Mouse (Mus musculus): ENCODE results near the gene Fam45a. TPM values are rescaled to one million over a fixed set of nuclear protein-coding genes. Genes with fewer than 3 reads are reported as not detected.
"Not testable (repeated sequence)": the region's sequence is repeated elsewhere in the genome, so short reads cannot be mapped to it uniquely, and the experiment has no call there.

Gene Fam45a
- polyA plus RNA-seq, 1 experiment from 2014 or later: 23.4 TPM

DNA sequence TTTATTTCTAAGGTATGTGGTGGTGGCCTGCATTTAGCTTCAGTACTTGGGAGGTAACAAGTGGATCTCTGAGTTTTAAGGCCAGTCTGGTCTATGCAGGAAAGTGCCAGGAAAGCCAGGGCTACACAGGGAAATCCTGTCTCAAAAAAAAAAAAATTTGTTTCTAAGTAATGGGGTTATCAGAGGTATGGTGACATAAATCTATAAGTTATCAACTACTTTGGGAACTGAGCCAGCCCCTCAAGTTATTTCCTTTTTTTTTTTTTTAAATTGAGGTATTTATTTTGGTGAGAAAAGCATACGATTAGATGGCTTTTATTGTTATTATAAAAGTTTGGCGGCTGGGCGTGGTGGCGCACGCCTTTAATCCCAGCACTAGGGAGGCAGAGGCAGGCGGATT lies 1.7 kb downstream of the Fam45a start:
- Histone ChIP-seq H3K9me3 (ENCODE audit: low read length) (no peaks in the 10 kb centered on the region), H3K36me3 (ENCODE audit: insufficient read depth, low read length) (peaks cover 5% of the 10 kb centered on the region; the same call in 1 of the 2 replicates), H3K27me3 (replicated peaks; ENCODE audit: insufficient read depth, low read length) (no peaks in the 10 kb centered on the region), H3K9ac (replicated peaks; ENCODE audit: low read depth) (no peak overlapping the region), H3K27ac (ENCODE audit: low read length) (no peak overlapping the region), H3K4me1 (ENCODE audit: insufficient read depth, low read depth, low read length) (no peaks in the 10 kb centered on the region), H3K4me2 (replicated peaks; ENCODE audit: low read depth, low read length) (no peak overlapping the region), H3K4me3 (ENCODE audit: low read depth, low read length) (no peak overlapping the region)
- DNase-seq (ENCODE audit: low spot score) (no peak), ATAC-seq (no peak)
- TF ChIP-seq EP300 (IDR thresholded peaks at IDR 0.05) (no peak), CTCF (IDR thresholded peaks at IDR 0.05) (no peak)
- WGBS: 94% methylated on average over 6 of the region's 6 CpGs

DNA sequence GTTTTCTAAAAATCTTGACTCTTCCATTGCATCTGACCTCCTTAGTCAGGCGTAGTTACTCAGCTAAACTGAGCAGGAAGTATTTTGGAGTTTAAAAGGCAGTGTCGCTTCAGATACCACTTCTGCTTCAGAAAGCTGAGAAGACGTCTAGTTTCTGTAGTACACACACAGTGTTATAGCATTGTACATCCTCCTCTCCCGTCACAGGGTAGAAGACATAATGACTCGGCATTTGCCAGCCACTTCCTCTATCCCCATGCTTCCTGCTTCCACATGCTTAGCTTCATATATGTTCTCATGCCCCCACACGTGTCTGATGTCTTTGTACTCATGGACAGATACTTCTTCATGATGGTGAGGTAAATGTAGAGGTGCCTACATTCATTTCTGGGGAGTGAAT lies 7.3 kb downstream of the Fam45a start:
- Histone ChIP-seq H3K27me3 (replicated peaks; ENCODE audit: insufficient read depth, low read length) (no peaks in the 10 kb centered on the region), H3K4me2 (replicated peaks; ENCODE audit: low read depth, low read length) (no peak overlapping the region), H3K9me3 (ENCODE audit: low read length) (no peaks in the 10 kb centered on the region), H3K4me1 (ENCODE audit: insufficient read depth, low read depth, low read length) (no peaks in the 10 kb centered on the region), H3K36me3 (ENCODE audit: insufficient read depth, low read length) (peaks cover 25% of the 10 kb centered on the region; the same call in 1 of the 2 replicates), H3K4me3 (ENCODE audit: low read depth, low read length) (no peak overlapping the region), H3K27ac (ENCODE audit: low read length) (no peak overlapping the region), H3K9ac (replicated peaks; ENCODE audit: low read depth) (no peak overlapping the region)
- DNase-seq (ENCODE audit: low spot score): peak; percentile 14
- WGBS: 77% methylated on average over 6 of the region's 6 CpGs
- no peak for TF ChIP-seq CTCF (IDR thresholded peaks at IDR 0.05)
- TF ChIP-seq EP300 (IDR thresholded peaks at IDR 0.05): no peak
- no peak for ATAC-seq

DNA sequence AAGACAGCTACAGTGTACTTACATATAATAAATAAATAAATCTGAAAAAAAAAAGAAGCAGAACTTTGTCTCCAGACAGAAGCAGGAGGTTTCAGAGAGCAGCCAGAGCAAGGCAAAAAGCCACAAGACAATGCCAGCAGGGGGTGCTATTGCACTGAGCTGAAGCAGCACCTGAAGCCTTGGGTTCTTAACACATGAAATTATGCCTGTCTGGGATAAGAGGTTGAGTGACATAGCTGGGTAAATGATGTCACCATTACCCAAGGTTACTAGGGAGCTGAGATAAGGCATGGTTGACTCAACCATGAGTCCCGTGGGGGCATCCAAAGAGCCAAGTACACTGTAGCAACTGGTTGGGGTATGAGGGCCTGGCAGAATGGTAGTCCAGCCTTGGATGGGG lies 26.4 kb downstream of the Fam45a start:
- no peak for TF ChIP-seq EP300 (IDR thresholded peaks at IDR 0.05)
- TF ChIP-seq CTCF (IDR thresholded peaks at IDR 0.05): peak; percentile 85
- no peaks in the 10 kb centered on the region for H3K27me3 ChIP-seq (replicated peaks; ENCODE audit: insufficient read depth, low read length)
- DNase-seq (ENCODE audit: low spot score) (peak; percentile 81), ATAC-seq (peak; percentile 72)
- no peak overlapping the region for H3K4me3 ChIP-seq (ENCODE audit: low read depth, low read length)
- H3K9me3 ChIP-seq (ENCODE audit: low read length): no peaks in the 10 kb centered on the region
- H3K9ac ChIP-seq (replicated peaks; ENCODE audit: low read depth): no peak overlapping the region
- no peak overlapping the region for H3K27ac ChIP-seq (ENCODE audit: low read length)
- 27% methylated on average over 1 of the region's 1 CpGs for WGBS
- H3K4me1 ChIP-seq (ENCODE audit: insufficient read depth, low read depth, low read length): no peaks in the 10 kb centered on the region
- peaks cover 33% of the 10 kb centered on the region; the same call in 1 of the 2 replicates for H3K36me3 ChIP-seq (ENCODE audit: insufficient read depth, low read length)
- no peak overlapping the region for H3K4me2 ChIP-seq (replicated peaks; ENCODE audit: low read depth, low read length)

DNA sequence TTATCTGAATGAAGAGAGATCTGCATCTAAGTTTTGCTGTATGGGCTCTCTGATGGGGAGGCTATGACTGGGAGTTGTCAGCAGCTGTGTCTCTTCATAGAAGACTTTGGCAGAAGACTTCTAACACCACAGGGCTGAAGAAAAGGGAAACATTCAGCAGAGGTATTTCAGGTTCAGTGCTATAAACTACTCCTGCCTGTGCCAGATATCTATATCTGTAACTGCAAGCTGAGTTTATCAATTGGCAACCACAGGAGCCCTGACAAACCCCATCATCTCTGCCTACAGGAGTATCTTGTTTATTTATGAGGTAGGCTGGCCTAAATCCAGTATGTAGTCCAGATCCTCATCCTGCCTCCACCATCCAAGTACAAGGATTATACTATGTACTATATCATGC lies 31.9 kb downstream of the Fam45a start:
- Histone ChIP-seq H3K27ac (ENCODE audit: low read length) (no peak overlapping the region), H3K9ac (replicated peaks; ENCODE audit: low read depth) (no peak overlapping the region), H3K27me3 (replicated peaks; ENCODE audit: insufficient read depth, low read length) (no peaks in the 10 kb centered on the region), H3K36me3 (ENCODE audit: insufficient read depth, low read length) (0 out of 2 replicates have a peak, but pooled peaks cover 6% of the 10 kb centered on the region), H3K4me1 (ENCODE audit: insufficient read depth, low read depth, low read length) (no peaks in the 10 kb centered on the region), H3K9me3 (ENCODE audit: low read length) (no peaks in the 10 kb centered on the region), H3K4me3 (ENCODE audit: low read depth, low read length) (no peak overlapping the region), H3K4me2 (replicated peaks; ENCODE audit: low read depth, low read length) (no peak overlapping the region)
- no peak for DNase-seq (ENCODE audit: low spot score)
- no peak for TF ChIP-seq EP300 (IDR thresholded peaks at IDR 0.05)
- TF ChIP-seq CTCF (IDR thresholded peaks at IDR 0.05): no peak
- ATAC-seq: no peak

DNA sequence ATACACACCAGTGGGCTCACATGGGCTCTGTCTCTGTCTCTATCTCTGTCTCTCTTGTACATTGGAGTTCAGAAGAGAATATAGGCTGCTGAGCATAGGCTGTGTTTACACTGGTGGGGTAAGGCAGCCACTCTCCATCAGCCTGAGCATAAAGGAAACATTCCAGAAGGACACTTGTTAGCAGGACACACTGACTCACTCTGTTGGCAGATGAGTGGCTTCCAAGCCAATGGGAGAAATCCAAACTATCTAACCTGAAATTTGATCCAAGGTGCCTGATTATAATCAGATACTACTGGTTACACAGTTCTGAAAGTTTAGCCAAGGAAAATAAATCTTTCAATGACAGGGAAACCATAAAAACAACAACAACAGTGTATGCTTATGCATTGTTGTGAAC lies 34.3 kb downstream of the Fam45a start:
- H3K9ac ChIP-seq (replicated peaks; ENCODE audit: low read depth): no peak overlapping the region
- no peak overlapping the region for H3K4me2 ChIP-seq (replicated peaks; ENCODE audit: low read depth, low read length)
- TF ChIP-seq EP300 (IDR thresholded peaks at IDR 0.05): no peak; the same call in 1 of the 2 replicates
- TF ChIP-seq CTCF (IDR thresholded peaks at IDR 0.05): no peak
- no peak overlapping the region for H3K27ac ChIP-seq (ENCODE audit: low read length)
- no peak for ATAC-seq
- 0 out of 2 replicates have a peak, but pooled peaks cover 3% of the 10 kb centered on the region for H3K36me3 ChIP-seq (ENCODE audit: insufficient read depth, low read length)
- no peak overlapping the region for H3K4me3 ChIP-seq (ENCODE audit: low read depth, low read length)
- H3K9me3 ChIP-seq (ENCODE audit: low read length): no peaks in the 10 kb centered on the region
- DNase-seq (ENCODE audit: low spot score): no peak
- H3K27me3 ChIP-seq (replicated peaks; ENCODE audit: insufficient read depth, low read length): no peaks in the 10 kb centered on the region
- H3K4me1 ChIP-seq (ENCODE audit: insufficient read depth, low read depth, low read length): no peaks in the 10 kb centered on the region

DNA sequence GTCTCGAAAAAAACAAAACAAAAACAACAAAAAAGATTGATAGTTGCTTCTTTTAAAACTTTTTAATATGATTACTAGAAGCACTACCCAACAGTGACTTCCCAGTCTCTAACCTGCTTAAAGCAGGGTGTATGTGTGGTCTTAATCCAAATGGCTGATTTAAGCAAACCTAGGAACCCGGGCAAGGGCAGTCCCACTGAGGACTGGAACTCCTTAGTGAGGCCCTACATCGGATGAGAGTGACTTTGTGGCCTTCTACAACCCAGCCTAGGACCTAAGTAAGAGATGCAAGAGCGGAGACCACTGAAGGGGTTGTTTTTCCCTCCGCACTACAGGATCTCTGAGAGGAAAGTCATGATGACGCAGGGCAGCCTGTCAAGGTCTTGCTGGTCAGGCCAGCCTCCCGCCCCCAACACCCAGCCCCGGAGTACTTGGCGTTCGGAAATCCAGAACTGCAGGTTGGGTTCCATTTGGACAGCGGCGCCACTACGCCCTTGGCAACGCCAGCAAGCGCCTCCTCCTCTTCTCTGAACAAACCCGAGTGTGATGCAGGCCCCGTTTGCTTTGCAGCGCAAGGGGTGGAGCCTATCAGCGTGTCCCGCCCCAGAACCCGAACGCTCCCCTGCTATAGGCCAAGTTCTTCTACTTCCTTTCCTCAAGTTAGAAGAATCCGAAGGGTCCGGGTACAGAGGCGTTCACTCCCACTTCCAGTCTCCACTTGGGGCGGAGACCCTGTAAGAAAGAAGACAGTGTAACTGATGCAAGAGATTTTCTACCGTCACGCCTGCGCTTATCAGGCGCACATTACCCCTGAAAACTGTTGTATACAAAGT lies 49.7 kb downstream of the Fam45a start, which contains the start of gene Sfxn4:
Gene Sfxn4 (minus strand): TSS at position 612 of the 833 bp plus-strand sequence.
- ATAC-seq: peak; percentile 99
- Histone ChIP-seq H3K36me3 (ENCODE audit: insufficient read depth, low read length) (0 out of 2 replicates have a peak, but pooled peaks cover 4% of the 10 kb centered on the region), H3K4me2 (replicated peaks; ENCODE audit: low read depth, low read length) (peak within 1 kb of the TSS; percentile 64), H3K9ac (replicated peaks; ENCODE audit: low read depth) (peak within 1 kb of the TSS; percentile 41), H3K4me1 (ENCODE audit: insufficient read depth, low read depth, low read length) (no peaks in the 10 kb centered on the region), H3K4me3 (ENCODE audit: low read depth, low read length) (peak within 1 kb of the TSS; percentile 51), H3K27ac (ENCODE audit: low read length) (peak within 1 kb of the TSS; percentile 80), H3K27me3 (replicated peaks; ENCODE audit: insufficient read depth, low read length) (no peaks in the 10 kb centered on the region), H3K9me3 (ENCODE audit: low read length) (no peaks in the 10 kb centered on the region)
- peak; percentile 97 for DNase-seq (ENCODE audit: low spot score)
- WGBS: 2% methylated on average over 30 of the region's 30 CpGs
- TF ChIP-seq EP300 (IDR thresholded peaks at IDR 0.05) (peak; percentile 24; the same call in 1 of the 2 replicates), CTCF (IDR thresholded peaks at IDR 0.05) (no peak)

DNA sequence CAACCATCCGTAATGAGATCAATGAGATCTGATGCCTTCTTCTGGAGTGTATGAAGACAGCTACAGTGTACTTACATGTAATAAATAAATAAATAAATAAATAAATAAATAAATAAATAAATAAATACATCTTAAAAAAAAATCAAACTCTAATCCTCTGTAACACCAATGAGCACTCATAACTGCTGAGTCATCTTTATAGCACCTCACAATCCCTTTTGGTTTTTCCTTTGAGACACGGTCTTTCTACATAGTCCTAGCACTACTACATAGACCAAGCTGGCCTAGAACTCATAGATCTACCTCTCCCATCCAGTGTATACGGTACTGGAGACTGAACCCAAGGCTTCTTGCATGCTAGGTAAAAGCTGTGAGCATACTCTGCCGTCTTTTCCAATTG lies 54.8 kb downstream of the Fam45a start:
- H3K27me3 ChIP-seq (replicated peaks; ENCODE audit: insufficient read depth, low read length); H3K27ac ChIP-seq (ENCODE audit: low read length); H3K9me3 ChIP-seq (ENCODE audit: low read length); H3K4me1 ChIP-seq (ENCODE audit: insufficient read depth, low read depth, low read length); ATAC-seq; H3K9ac ChIP-seq (replicated peaks; ENCODE audit: low read depth); DNase-seq (ENCODE audit: low spot score); H3K4me2 ChIP-seq (replicated peaks; ENCODE audit: low read depth, low read length); H3K4me3 ChIP-seq (ENCODE audit: low read depth, low read length): not testable (repeated sequence)
- H3K36me3 ChIP-seq (ENCODE audit: insufficient read depth, low read length): 0 out of 2 replicates have a peak, but pooled peaks cover 10% of the 10 kb centered on the region
- WGBS: 97% methylated on average over 4 of the region's 4 CpGs

Measured in lung, postnatal 0 days (tissue).